Mouse (Mus musculus) frontal cortex, postnatal 10 days (tissue): ENCODE data around the gene Antxr2.

Experiments
- DNase-seq, 2 experiments: peaks; one replicate each; pipeline ENCODE4 v3.0.0; 2022; ENCODE audit warnings: low spot score in 2 of 2, mixed read lengths in 1 of 2

Gene Antxr2

GRCm38 (mm10) chr5:98030902-98031641 lies at the start of gene Antxr2:
Antxr2 (minus strand) TSS chr5:98031043.
- peak; percentile 17 to 31 for DNase-seq

GRCm38 (mm10) chr5:98076612-98077011 lies 45.8 kb upstream of the Antxr2 start:
- DNase-seq, result no peak

- no peak for DNase-seq
Observed at GRCm38 (mm10) chr5:98069191-98069590, 38.3 kb upstream of the Antxr2 start.

GRCm38 (mm10) chr5:98055275-98055674 lies 24.4 kb upstream of the Antxr2 start:
- no peak for DNase-seq

- DNase-seq, result no peak
Observed at GRCm38 (mm10) chr5:98054834-98055233, 24.0 kb upstream of the Antxr2 start.

GRCm38 (mm10) chr5:98034928-98035327 lies 4.1 kb upstream of the Antxr2 start:
- no peak for DNase-seq

- no peak for DNase-seq
Observed at GRCm38 (mm10) chr5:98034207-98034606, 3.4 kb upstream of the Antxr2 start.

- DNase-seq, result no peak
Observed at GRCm38 (mm10) chr5:98032803-98033420, 2.1 kb upstream of the Antxr2 start.

GRCm38 (mm10) chr5:98030091-98030901 lies 547 bp downstream of the Antxr2 start:
- peak in 1 of 2 experiments; percentile 15 for DNase-seq

GRCm38 (mm10) chr5:98027688-98028389 lies 3.0 kb downstream of the Antxr2 start:
- DNase-seq, result no peak

GRCm38 (mm10) chr5:98025921-98026320 lies 4.9 kb downstream of the Antxr2 start:
- DNase-seq, result no peak

- DNase-seq, result no peak
Observed at GRCm38 (mm10) chr5:98024545-98024944, 6.3 kb downstream of the Antxr2 start.

- no peak for DNase-seq
Observed at GRCm38 (mm10) chr5:98021518-98021917, 9.3 kb downstream of the Antxr2 start.

- no peak for DNase-seq
Observed at GRCm38 (mm10) chr5:98020658-98021057, 10.2 kb downstream of the Antxr2 start.

- DNase-seq, result no peak
Observed at GRCm38 (mm10) chr5:98019396-98019795, 11.4 kb downstream of the Antxr2 start.

- DNase-seq, result no peak
Observed at GRCm38 (mm10) chr5:98018162-98018561, 12.7 kb downstream of the Antxr2 start.

GRCm38 (mm10) chr5:98016247-98017203 lies 14.3 kb downstream of the Antxr2 start:
- no peak for DNase-seq

GRCm38 (mm10) chr5:98005751-98006150 lies 25.1 kb downstream of the Antxr2 start:
- DNase-seq, result no peak

GRCm38 (mm10) chr5:97999261-97999824 lies 31.5 kb downstream of the Antxr2 start:
- DNase-seq, result no peak

GRCm38 (mm10) chr5:97996500-97997176 lies 34.2 kb downstream of the Antxr2 start:
- DNase-seq, result no peak
